Mouse (Mus musculus) layer of hippocampus, postnatal 25 days (tissue): ENCODE data around the gene Klk1. TPM values are rescaled to one million over a fixed set of nuclear protein-coding genes. Genes with fewer than 3 reads are reported as not detected.
A peak's percentile ranks its signal among the peaks of the same experiment; 100 is the strongest.
"Not testable (repeated sequence)": the region's sequence is repeated elsewhere in the genome, so short reads cannot be mapped to it uniquely, and the experiment has no call there.

Experiments used
- DNase-seq, 2 experiments: peaks; one replicate each; pipeline ENCODE4 v3.0.0; 2022; ENCODE audit warnings: mixed read lengths in 2 of 2, low spot score in 1 of 2; ENCODE audit errors: extremely low spot score in 1 of 2
- total RNA-seq, 2 experiments: library from RNA; stranded (reverse); gene quantifications; 2 replicates each; pipeline ENCODE4 v1.2.3; 2021

The Klk1 gene
- not detected for total RNA-seq

DNA sequence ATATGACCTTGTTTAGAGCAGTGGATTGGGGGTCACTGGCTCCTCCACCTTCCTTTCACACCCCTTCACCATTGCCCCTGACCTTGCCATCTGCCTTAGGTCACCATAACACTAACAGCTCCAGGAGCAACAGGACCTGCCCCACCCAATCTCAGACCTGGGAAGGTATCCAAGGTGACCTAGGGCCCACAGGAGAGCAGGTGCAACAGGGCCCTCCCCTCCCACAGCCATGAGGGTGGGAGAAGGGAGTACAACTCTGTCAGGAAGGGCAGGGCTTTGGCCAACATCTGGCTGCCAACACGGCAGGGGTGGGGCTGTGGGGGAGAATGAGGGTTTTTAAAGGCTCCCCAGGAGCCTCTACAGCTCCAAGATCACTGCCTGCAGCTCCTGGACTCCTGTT lies at the start of gene Klk1:
Gene Klk1, plus strand, starts transcription at position 285 of the 400 bp plus-strand sequence.
- no peak for DNase-seq

DNA sequence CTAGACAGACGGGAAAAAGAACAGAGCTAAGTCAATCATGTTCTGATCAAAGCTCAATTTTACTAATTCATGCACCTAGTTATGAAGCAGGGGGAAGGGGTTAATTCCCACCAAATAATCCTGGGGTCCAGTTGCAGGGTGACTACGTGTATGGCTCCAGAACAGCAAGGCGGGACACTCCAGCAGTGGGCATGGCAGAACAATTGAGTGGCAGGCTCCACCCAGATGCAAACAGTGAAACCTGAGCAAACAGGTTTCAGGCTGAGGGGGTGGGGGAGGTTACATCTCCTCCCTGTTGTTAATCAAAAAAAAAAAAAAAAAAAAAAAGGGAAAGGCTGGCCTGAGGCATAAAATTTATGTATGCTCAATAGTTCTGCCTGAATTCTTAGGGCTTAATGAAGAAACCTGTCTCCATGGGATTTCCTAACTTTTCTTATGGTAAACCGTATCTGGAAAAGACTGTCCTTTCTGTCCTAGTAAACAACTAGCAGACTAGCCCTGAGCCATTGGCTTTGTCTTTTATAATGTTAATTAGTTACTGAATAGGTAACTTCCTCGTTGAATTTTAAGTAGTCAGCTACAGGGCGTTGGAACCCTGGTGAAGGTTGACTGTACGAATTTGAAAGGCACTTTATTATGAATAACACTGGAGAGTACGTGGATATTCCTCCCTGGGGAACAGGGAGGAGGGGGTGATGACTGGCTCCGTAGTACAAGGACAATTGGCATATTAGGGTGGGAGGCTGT lies 45.7 kb upstream of the Klk1 start:
- DNase-seq = no peak

DNA sequence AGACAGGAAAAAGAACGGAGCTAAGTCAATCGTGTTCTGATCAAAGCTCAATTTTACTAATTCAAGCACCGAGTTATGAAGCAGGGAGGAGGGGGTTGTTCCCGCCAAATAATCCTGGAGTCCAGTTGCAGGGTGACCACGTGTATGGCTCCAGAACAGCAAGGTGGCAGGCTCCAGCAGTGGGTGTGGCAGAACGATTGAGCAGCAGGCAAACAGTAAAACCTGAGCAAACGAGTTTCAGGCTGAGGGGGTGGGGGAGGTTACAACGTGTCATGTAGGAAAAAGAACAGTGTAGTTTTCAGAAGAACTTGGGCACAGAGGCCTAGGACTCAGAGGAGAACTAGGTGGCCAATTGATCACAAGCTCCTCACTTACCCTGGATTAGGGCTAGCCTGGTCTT lies 38.6 kb upstream of the Klk1 start:
- DNase-seq = not testable (repeated sequence)

DNA sequence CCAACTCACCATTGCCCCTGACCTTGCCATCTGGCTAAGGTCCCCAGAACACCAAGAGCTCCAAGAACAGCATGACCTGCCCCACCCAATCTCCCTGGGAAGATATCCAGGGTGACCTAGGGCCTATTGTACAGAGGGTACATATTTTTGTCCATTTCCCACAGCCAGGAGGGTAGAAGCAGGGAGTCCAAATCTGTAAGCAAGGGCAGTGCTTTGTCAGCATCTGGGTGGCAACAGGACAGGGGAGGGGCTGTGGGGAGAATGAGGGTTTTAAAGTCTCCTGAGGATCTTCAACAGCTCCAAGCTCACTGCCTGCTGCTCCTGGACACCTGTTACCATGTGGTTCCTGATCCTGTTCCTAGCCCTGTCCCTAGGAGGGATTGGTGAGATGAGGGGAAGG lies 37.2 kb upstream of the Klk1 start, which contains the start of gene Klk1b24:
Gene Klk1b24, plus strand, starts transcription at position 301 of the 400 bp plus-strand sequence.
- DNase-seq = not testable (repeated sequence)

DNA sequence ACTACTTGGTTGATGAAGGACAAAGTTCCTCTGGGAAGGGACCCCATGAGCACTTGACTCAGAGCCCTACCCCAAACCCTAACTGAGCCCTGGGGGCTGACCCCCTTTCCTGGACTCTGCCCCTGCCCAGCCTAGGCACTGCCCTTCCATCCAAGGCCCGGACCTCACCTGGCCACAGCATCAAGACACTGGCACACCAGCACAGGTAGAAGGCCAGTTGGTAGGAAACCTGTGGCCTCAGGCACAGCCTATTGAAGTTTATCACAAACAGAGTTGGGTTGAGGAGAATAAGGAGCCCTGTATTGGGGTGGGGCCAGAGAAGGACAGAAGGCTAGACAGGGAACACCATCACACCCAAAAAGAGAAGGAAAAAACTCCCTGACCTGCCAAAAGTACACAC lies 31.7 kb upstream of the Klk1 start:
- DNase-seq = not testable (repeated sequence)

DNA sequence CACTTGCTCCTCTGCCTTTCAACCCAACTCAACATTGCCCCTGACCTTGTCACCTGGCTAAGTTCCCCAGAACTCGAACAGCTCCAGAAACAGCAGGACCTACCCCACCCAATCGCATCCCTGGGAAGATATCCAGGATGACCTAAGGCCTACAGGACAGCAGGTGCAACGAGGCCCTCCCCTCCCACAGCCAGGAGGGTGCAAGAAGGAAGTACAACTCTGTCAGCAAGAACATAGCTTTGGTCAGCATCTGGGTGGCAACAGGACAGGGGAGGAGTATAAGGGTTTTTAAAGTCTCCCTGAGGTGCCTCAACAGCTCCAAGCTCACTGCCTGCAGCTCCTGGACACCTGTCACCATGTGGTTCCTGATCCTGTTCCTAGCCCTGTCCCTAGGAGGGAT lies 27.3 kb upstream of the Klk1 start, which contains the start of gene Klk1b3:
Gene Klk1b3, plus strand, starts transcription at position 301 of the 400 bp plus-strand sequence.
- no peak for DNase-seq

DNA sequence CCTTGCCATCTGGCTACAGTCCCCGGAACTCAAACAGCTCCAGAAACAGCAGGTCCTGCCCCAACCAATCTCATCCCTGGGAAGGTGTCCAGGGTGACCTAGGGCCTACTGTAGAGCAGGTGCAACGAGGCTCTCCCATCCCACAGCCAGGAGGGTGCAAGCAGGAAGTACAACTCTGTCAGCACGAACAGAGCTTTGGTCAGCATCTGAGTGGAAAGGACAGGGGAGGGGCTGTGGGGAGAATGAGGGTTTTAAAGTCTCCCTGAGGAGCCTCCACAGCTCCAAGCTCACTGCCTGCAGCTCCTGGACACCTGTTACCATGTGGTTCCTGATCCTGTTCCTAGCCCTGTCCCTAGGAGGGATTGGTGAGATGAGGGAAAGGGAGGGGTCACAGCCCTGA lies 18.0 kb upstream of the Klk1 start, which contains the start of gene Klk1b4:
Gene Klk1b4, plus strand, starts transcription at position 301 of the 400 bp plus-strand sequence.
- DNase-seq = not testable (repeated sequence)

DNA sequence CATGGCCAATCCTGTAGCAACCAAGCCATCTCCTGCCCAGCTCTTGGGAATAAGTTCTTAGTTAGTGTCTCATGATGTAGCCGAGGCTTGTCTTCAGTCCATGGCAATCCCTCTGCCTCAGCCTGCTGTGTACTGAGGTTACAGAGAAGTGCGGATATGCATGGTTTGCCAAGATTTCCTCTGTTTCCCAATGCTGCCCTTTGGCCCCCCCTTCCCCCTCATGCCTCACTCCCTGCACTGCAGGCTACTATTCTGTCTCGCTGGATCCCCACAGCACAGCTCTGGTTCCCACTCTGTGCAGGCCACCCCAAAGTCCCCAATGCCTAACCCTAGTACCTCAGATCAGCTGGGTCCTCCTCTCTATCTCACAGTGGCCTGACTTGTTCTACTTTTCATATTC lies 16.9 kb upstream of the Klk1 start:
- no peak for DNase-seq

DNA sequence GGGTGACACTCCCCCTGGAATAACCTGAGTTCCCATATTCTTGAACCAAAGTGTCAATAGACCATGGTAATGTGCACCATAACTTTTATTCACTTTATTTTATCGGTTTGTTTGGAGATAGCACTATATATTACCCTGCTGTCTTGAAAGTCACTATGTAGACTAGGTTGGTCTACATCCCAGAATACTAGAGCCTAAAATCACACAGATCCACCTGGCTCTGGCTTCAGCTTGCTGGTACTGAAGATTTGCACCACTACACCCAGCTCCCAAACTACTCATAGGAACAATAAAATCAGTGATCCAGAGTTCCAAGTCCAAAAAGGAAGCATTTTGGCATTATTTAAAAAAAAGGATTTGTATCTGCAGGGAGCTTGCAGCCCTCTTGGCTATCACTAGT lies 9.5 kb upstream of the Klk1 start, which contains the start of gene Klk1b5:
Gene Klk1b5, plus strand, starts transcription at position 301 of the 400 bp plus-strand sequence.
- no peak for DNase-seq

DNA sequence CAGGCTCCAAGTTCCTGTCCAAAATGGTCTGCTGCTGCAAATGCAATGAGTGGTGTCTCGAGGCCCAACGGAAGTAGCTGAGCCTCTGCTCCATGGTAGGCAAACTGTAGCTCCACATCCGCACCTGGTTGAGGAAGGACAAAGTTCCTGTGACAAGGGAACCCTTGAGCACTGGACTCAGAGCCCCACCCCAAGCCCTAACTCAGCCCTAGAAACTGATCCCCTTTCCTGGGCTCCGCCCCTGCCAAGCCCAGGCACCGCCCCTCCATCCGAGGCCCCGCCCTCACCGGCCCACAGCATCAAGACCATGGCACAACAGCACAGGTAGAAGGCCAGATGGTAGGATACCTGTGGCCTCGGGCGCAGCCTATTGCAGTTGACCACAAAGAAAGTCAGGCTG lies 3.6 kb upstream of the Klk1 start:
- DNase-seq = not testable (repeated sequence)

DNA sequence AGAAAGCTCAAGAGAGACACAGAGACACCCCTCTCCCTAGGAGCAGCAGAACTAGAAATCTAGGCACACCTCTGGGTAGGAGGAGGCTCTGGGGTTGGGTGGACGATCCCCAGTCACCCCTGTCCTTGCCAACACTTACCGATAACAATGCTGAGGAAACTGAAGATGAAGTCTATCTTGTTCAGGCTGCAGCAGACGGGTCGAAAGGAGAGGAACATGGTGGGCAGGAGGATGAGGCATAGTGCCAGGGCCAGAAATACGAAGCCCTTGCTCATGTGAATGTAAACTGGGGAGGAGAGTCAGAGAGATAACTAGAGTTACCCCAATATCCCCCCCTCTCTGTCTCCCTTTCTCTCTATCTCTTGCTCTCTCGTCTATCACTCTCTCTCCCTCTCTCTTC lies 2.8 kb upstream of the Klk1 start:
- DNase-seq = not testable (repeated sequence)

DNA sequence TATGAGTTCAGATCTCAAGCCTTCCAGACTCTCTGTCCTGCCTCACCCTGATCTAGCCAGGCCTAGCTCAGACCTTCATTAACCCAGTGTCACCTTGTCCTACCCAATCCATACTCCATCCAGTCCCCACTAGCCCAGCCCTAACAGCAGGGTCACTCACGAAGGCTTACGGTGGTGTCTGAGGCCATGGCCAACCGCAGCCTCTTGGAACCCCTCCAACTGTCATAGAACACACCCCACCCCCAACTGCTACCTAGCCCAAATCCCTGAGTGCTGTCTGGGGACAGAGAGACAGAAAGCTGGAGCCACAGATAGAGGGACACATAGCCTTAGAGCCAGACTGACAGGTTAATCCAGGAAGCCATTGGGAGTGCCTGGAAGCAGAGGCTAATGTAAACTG lies 10.7 kb downstream of the Klk1 start, which contains the start of gene Gm36864:
Gene Gm36864, plus strand, starts transcription at position 269 of the 400 bp plus-strand sequence.
- DNase-seq = no peak

DNA sequence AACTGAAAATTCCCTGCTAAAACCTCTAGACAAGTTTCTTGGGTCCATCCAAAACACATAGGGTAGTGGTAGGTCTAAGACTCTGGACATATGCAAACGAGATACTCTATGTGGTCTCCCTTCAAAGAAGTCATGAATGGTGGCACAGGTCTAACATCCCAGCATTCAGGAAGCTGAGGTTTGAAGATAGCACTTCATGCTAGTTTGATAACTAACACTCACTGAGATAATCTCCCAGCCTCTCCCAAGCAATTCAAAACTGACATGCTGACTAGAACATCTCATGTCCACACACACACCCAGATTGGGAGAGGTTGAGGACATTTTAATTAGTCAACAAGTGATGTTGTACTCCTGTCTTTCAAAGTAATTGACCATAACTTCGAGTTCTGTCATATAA lies 14.8 kb downstream of the Klk1 start:
- DNase-seq = no peak

DNA sequence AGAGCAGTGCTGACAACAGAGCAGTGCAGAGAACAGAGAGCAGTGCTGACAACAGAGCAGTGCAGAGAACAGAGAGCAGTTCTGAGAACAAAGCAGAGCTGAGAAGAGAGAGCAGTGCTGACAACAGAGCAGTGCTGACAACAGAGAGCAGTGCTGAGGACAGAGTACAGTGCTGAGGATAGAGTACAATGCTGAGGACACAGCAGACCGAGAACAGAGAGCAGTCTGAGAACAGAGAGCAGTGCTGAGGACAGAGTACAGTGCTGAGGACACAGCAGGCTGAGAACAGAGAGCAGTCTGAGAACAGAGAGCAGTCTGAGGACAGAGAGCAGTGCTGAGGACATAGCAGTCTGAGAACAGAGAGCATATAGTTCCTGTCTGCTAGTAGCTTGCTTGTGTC lies 15.6 kb downstream of the Klk1 start:
- no peak for DNase-seq

DNA sequence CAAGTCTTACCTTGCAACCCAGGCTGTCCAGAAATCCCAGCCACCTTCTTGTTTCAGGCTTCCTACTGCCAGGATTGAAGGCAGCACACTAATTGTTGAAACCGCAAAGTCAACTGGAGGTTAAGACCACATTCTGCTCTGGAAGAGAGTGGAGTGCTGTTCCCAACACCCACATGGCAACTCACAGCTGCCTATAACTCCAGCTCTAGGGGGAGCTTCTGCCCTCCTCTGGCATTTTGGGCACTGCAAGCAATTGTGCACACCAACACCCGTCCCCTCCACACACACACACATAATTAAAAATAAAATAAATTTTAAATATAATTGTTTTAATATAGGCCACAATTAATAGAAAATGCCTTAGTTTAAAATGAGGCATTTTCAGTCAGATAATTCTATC lies 16.0 kb downstream of the Klk1 start:
- DNase-seq = no peak

DNA sequence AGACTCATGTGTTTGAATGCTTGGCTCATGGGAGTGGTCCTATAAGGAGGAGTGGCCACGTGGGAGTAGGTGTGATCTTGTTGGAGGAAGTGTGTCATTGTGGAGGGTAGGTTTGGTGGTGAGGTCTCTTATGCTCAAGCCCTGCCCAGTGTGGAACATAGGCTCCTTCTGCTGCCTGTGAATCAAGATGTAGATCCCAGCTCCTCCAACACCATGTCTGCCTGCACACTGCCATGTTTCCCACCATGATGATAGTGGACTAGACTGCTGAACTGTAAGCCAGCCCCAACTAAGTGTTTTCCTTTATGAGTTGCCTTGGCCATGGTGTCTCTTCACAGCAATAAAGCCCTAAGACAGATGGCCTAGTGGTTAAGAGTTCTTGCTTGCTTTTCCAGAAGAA lies 18.9 kb downstream of the Klk1 start:
- no peak for DNase-seq

DNA sequence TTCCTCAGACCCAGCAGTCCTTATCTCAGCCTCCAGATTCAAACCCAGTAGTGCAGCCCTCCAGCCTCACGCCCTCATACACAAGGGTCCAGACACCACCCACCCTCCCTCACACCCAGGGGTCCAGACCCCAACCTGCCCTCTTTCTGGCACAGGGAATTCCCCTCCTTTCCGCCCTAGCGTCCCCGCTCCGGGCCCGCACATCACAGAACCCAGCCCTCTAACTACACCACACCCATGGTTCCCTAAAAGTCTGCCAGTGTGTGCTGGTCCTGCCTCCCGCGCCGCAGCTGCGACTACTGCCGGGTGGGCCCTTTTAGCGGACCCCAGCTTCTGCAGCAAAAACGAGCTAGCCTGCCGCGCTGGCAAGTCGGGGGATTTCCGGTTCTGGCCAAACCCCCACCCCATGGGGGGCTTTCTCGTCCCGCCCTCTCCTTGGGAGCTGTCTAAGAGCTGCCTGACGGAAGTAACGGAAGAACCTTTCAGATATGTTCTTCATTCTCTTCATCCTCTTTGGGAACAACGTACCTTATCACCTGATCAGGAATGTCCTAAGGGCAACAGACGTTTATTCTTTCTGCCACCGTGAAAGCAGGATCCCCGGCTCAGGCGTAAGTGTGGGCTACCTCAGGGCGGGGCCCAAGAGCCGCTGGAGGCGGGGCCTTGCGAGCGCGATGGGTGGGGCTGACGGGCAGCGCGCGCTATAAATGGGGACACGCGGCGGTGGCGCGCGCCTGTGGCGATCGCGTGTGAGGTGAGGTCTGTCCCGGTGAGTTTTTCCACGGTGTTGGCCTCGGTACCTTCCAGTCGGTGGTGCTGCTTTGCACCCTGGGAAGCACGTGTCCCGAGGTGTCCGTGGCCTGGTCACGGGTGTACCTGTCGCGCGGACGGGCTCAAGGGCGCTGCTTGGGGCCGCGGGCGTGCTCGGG lies 21.2 kb downstream of the Klk1 start, which contains the start of the genes 1700028J19Rik and 2410002F23Rik:
Gene 1700028J19Rik, minus strand, starts transcription at position 641 of the 929 bp plus-strand sequence.
Gene 2410002F23Rik, plus strand, starts transcription at position 668 of the 929 bp plus-strand sequence.
- peak; percentile 85 to 91 for DNase-seq

DNA sequence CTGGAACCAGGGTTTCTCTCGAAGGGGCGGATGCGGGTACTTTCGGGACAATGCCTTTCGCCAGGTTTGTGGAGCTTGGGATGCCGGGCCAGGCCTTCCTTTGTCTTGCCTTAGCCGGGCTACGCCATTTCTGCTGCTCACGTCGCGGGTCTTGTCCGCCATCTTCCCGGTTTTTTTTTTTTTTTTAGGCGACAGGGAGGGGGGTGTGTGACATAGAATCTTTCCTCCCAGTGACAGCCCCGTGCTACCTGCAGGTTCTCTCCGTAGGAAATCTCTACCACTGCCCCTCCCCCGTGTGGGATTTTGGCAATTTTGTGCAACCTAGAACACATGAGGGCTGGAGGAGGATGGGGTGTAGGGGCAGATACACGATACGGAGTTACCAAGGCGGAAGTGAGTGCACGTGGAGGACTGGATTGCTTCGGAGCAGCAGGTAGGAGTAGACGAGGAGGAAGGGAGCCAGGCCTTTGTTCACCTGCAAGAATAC lies 21.9 kb downstream of the Klk1 start:
- DNase-seq = peak in 1 of 2 experiments; percentile 34

DNA sequence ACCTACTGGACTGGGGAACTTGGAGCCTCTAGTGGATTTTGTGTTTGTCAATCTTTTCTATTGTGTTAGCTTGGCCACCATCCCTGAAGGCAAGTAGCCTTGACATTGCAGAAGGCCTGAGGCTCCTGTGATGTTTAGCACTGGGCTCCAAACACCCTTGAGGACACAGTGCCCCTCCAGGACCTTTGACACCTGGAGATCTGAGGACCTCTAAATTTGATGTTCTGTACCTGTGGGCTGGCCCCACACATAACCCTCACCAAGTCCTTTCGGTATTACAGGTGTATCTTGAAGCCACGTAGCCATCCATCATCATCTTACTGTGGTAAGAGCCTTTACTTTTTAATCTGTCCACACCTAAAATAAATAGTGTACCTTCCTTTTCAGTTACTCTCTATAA lies 22.8 kb downstream of the Klk1 start:
- no peak for DNase-seq

DNA sequence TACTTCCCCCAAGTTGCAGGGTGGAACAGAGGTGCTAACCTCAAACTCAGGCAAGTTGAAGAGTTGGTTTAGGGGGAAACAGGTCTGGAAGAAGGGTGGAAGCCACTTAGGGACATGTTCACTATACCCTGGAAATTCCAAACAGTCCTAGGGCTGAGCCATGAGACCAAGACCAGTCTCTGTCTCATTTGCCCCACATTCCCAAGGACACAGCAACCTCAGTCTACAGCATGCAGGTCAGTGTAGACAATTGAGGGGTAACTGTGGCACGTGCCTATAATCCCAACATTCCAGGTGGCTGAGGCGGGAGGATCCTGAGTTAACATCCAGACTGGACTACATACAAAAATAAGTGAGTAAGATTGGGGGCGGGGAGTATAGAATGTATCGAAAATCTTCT lies 24.1 kb downstream of the Klk1 start:
- no peak for DNase-seq
